Mouse (Mus musculus): ENCODE measurements at regions not wholly inside any gene's neighbourhood (a gene's known extent, or its start where the extent isn't known, plus 50 kb on each side); places are given as distances from the start of the nearest gene placed in this dataset.

- intact Hi-C loops (cut with DNase I), result no loop called here
- DNase-seq (ENCODE audit: low spot score), result no peak
These were observed 152.0 kb upstream of the Lrfn2 start for GRCm38 (mm10) chr17:48780217-48780616.

- intact Hi-C loops (cut with DNase I), result no loop called here
- DNase-seq (ENCODE audit: low spot score), result no peak
These were observed 147.8 kb upstream of the Lrfn2 start for GRCm38 (mm10) chr17:48784417-48784816.

- intact Hi-C loops (cut with DNase I), result no loop called here
- DNase-seq (ENCODE audit: low spot score), result no peak
These were observed 145.7 kb upstream of the Lrfn2 start for GRCm38 (mm10) chr17:48786501-48786900.

- intact Hi-C loops (cut with DNase I), result no loop called here
- no peak for DNase-seq (ENCODE audit: low spot score)
These were observed 142.3 kb upstream of the Lrfn2 start for GRCm38 (mm10) chr17:48789846-48790245.

GRCm38 (mm10) chr17:48790526-48790925 lies 141.7 kb upstream of the Lrfn2 start:
- DNase-seq (ENCODE audit: low spot score), result no peak
- intact Hi-C loops (cut with DNase I), result no loop called here

GRCm38 (mm10) chr17:48792954-48793353 lies 139.2 kb upstream of the Lrfn2 start:
- intact Hi-C loops (cut with DNase I), result no loop called here
- DNase-seq (ENCODE audit: low spot score), result no peak

GRCm38 (mm10) chr17:48795773-48796172 lies 136.4 kb upstream of the Lrfn2 start:
- intact Hi-C loops (cut with DNase I), result no loop called here
- DNase-seq (ENCODE audit: low spot score), result no peak

- no peak for DNase-seq (ENCODE audit: low spot score)
- intact Hi-C loops (cut with DNase I), result no loop called here
These were observed 134.0 kb upstream of the Lrfn2 start for GRCm38 (mm10) chr17:48798196-48798595.

GRCm38 (mm10) chr17:48802673-48803072 lies 129.5 kb upstream of the Lrfn2 start:
- DNase-seq (ENCODE audit: low spot score), result no peak
- intact Hi-C loops (cut with DNase I), result no loop called here

- intact Hi-C loops (cut with DNase I), result no loop called here
- DNase-seq (ENCODE audit: low spot score), result no peak
These were observed 124.3 kb upstream of the Lrfn2 start for GRCm38 (mm10) chr17:48807905-48808304.

GRCm38 (mm10) chr17:48814753-48815504 lies 117.2 kb upstream of the Lrfn2 start:
- intact Hi-C loops (cut with DNase I), result no loop called here
- DNase-seq (ENCODE audit: low spot score), result no peak

GRCm38 (mm10) chr17:48816588-48817324 lies 115.4 kb upstream of the Lrfn2 start:
- intact Hi-C loops (cut with DNase I), result no loop called here
- DNase-seq (ENCODE audit: low spot score), result peak; percentile 14

- intact Hi-C loops (cut with DNase I), result no loop called here
- DNase-seq (ENCODE audit: low spot score), result no peak
These were observed 114.6 kb upstream of the Lrfn2 start for GRCm38 (mm10) chr17:48817551-48817950.

GRCm38 (mm10) chr17:48819703-48820102 lies 112.5 kb upstream of the Lrfn2 start:
- intact Hi-C loops (cut with DNase I), result no loop called here
- no peak for DNase-seq (ENCODE audit: low spot score)

GRCm38 (mm10) chr17:48822101-48822876 lies 109.9 kb upstream of the Lrfn2 start:
- intact Hi-C loops (cut with DNase I), result no loop called here
- no peak for DNase-seq (ENCODE audit: low spot score)

- DNase-seq (ENCODE audit: low spot score), result no peak
These were observed 108.3 kb upstream of the Lrfn2 start for GRCm38 (mm10) chr17:48823921-48824320.

GRCm38 (mm10) chr17:48825212-48825913 lies 106.8 kb upstream of the Lrfn2 start:
- DNase-seq (ENCODE audit: low spot score), result no peak
- intact Hi-C loops (cut with DNase I), result no loop called here

More at GRCm38 (mm10) chr17:48823921-48824320, 108.3 kb upstream of the Lrfn2 start:
- intact Hi-C loops (cut with DNase I), result no loop called here

- DNase-seq (ENCODE audit: low spot score), result no peak
- intact Hi-C loops (cut with DNase I), result no loop called here
These were observed 93.7 kb upstream of the Lrfn2 start for GRCm38 (mm10) chr17:48838297-48838979.

- intact Hi-C loops (cut with DNase I), result no loop called here
- no peak for DNase-seq (ENCODE audit: low spot score)
These were observed 84.3 kb upstream of the Lrfn2 start for GRCm38 (mm10) chr17:48847890-48848289.

GRCm38 (mm10) chr17:48850910-48851309 lies 81.3 kb upstream of the Lrfn2 start:
- DNase-seq (ENCODE audit: low spot score), result no peak
- intact Hi-C loops (cut with DNase I), result no loop called here

All from heart, postnatal 25 days (tissue).